Mouse (Mus musculus): ENCODE data around the gene Faap24.

GRCm38 (mm10) chr7:35349022-35349421 lies 47.6 kb downstream of the Faap24 start:
- TF ChIP-seq CTCF (IDR thresholded peaks at IDR 0.05; ENCODE audit: borderline replicate concordance, insufficient read depth, low read depth, low read length) (no peak), POLR2A (IDR thresholded peaks at IDR 0.05; ENCODE audit: borderline replicate concordance, insufficient read depth, low read length) (no peak)
